Mouse (Mus musculus) E14TG2a.4 (cell line): ENCODE measurements at regions not wholly inside any gene's neighbourhood (a gene's known extent, or its start where the extent isn't known, plus 50 kb on each side); places are given as distances from the start of the nearest gene placed in this dataset.
A peak's percentile ranks its signal among the peaks of the same experiment; 100 is the strongest.

Experiments used
- H3K27me3 ChIP-seq: 2 replicates; pipeline ENCODE4 v1.6.1; 2014; ENCODE audit warnings: low read length, control low read depth; ENCODE audit not compliant: insufficient read depth
- H3K36me3 ChIP-seq: 2 replicates; pipeline ENCODE4 v1.6.1; 2014; ENCODE audit warnings: low read length, control low read depth; ENCODE audit not compliant: insufficient read depth
- H3K4me1 ChIP-seq: replicated peaks from 2 replicates; pipeline ENCODE4 v1.6.1; 2014; ENCODE audit warnings: low read depth, low read length, control low read depth
- H3K4me3 ChIP-seq: replicated peaks from 2 replicates; pipeline ENCODE4 v1.5.1; 2014; ENCODE audit warnings: mild to moderate bottlenecking, low read length
- H3K9me3 ChIP-seq: 2 replicates; pipeline ENCODE4 v1.6.1; 2014; ENCODE audit warnings: low read length, control low read depth
- CTCF ChIP-seq: conservative IDR thresholded peaks from 2 replicates; pipeline ENCODE4 v1.5.1; 2014; ENCODE audit warnings: low read length
- NANOG ChIP-seq: IDR thresholded peaks from 2 replicates; pipeline ENCODE4 v1.6.1; 2014; ENCODE audit warnings: borderline replicate concordance, low read length, mixed read lengths
- POU5F1 ChIP-seq: IDR thresholded peaks from 2 replicates; pipeline ENCODE4 v1.6.1; 2014; ENCODE audit warnings: low read length, borderline replicate concordance

- no peak for TF ChIP-seq NANOG
- no peak for TF ChIP-seq CTCF
- no peak for TF ChIP-seq POU5F1
- Histone ChIP-seq H3K36me3 (no peaks in the 10 kb centered on the region), H3K4me1 (no peaks in the 10 kb centered on the region), H3K27me3 (no peaks in the 10 kb centered on the region), H3K9me3 (no peaks in the 10 kb centered on the region), H3K4me3 (no peak overlapping the region)
These were observed 283.9 kb downstream of the Cetn3 start for GRCm38 (mm10) chr13:82066674-82067270.

GRCm38 (mm10) chr13:82072449-82072848 is 289.6 kb downstream of the Cetn3 start:
- H3K9me3 ChIP-seq: no peaks in the 10 kb centered on the region
- H3K36me3 ChIP-seq: no peaks in the 10 kb centered on the region
- no peak overlapping the region for H3K4me3 ChIP-seq
- H3K4me1 ChIP-seq: no peaks in the 10 kb centered on the region
- no peak for TF ChIP-seq POU5F1
- no peak for TF ChIP-seq CTCF
- TF ChIP-seq NANOG: no peak
- H3K27me3 ChIP-seq: no peaks in the 10 kb centered on the region

GRCm38 (mm10) chr13:82073343-82073742 is 290.5 kb downstream of the Cetn3 start:
- TF ChIP-seq POU5F1 (no peak), CTCF (no peak), NANOG (no peak)
- Histone ChIP-seq H3K9me3 (no peaks in the 10 kb centered on the region), H3K4me1 (no peaks in the 10 kb centered on the region), H3K4me3 (no peak overlapping the region), H3K27me3 (no peaks in the 10 kb centered on the region), H3K36me3 (no peaks in the 10 kb centered on the region)

GRCm38 (mm10) chr13:82081375-82081774 is 298.5 kb downstream of the Cetn3 start:
- TF ChIP-seq NANOG (no peak), CTCF (no peak), POU5F1 (no peak)
- H3K9me3 ChIP-seq: no peaks in the 10 kb centered on the region
- peaks cover 3% of the 10 kb centered on the region for H3K4me1 ChIP-seq
- H3K36me3 ChIP-seq: no peaks in the 10 kb centered on the region
- no peaks in the 10 kb centered on the region for H3K27me3 ChIP-seq
- H3K4me3 ChIP-seq: no peak overlapping the region

- H3K27me3 ChIP-seq: no peaks in the 10 kb centered on the region
- no peak overlapping the region for H3K4me3 ChIP-seq
- peaks cover 7% of the 10 kb centered on the region; the same call in 1 of the 2 replicates for H3K9me3 ChIP-seq
- TF ChIP-seq CTCF (no peak), NANOG (no peak), POU5F1 (no peak)
- peaks cover 10% of the 10 kb centered on the region for H3K4me1 ChIP-seq
- no peaks in the 10 kb centered on the region for H3K36me3 ChIP-seq
These were observed 304.8 kb downstream of the Cetn3 start for GRCm38 (mm10) chr13:82087635-82088034.

GRCm38 (mm10) chr13:82092186-82092585 is 309.3 kb downstream of the Cetn3 start:
- Histone ChIP-seq H3K4me1 (no peaks in the 10 kb centered on the region), H3K27me3 (no peaks in the 10 kb centered on the region), H3K4me3 (no peak overlapping the region), H3K36me3 (no peaks in the 10 kb centered on the region), H3K9me3 (peaks cover 15% of the 10 kb centered on the region; the same call in 1 of the 2 replicates)
- TF ChIP-seq CTCF: peak; percentile 36
- no peak for TF ChIP-seq POU5F1
- no peak for TF ChIP-seq NANOG

GRCm38 (mm10) chr13:82106032-82106431 is 323.2 kb downstream of the Cetn3 start:
- TF ChIP-seq POU5F1 (no peak), CTCF (no peak), NANOG (no peak)
- Histone ChIP-seq H3K9me3 (peaks cover 24% of the 10 kb centered on the region), H3K4me3 (no peak overlapping the region), H3K36me3 (no peaks in the 10 kb centered on the region), H3K4me1 (no peaks in the 10 kb centered on the region), H3K27me3 (no peaks in the 10 kb centered on the region)

GRCm38 (mm10) chr13:82129777-82130735 is 347.2 kb downstream of the Cetn3 start:
- H3K4me1 ChIP-seq: no peaks in the 10 kb centered on the region
- no peaks in the 10 kb centered on the region for H3K27me3 ChIP-seq
- no peaks in the 10 kb centered on the region; the same call in 1 of the 2 replicates for H3K9me3 ChIP-seq
- TF ChIP-seq NANOG: no peak
- TF ChIP-seq CTCF: no peak
- TF ChIP-seq POU5F1: no peak
- H3K36me3 ChIP-seq: no peaks in the 10 kb centered on the region
- H3K4me3 ChIP-seq: no peak overlapping the region
